Mouse (Mus musculus) adrenal gland, adult 18-20 months (tissue): Measurements from ENCODE around the gene Ikbke. TPM values are rescaled to one million over a fixed set of nuclear protein-coding genes. Genes with fewer than 3 reads are reported as not detected.
"Not testable (repeated sequence)": the region's sequence is repeated elsewhere in the genome, so short reads cannot be mapped to it uniquely, and the experiment has no call there.

ENCODE experiments used
- DNase-seq, 2 experiments: peaks; one replicate each; pipeline ENCODE4 v3.0.0; 2021 to 2022; ENCODE audit warnings: low spot score in 2 of 2
- total RNA-seq, 2 experiments: library from RNA; stranded (reverse); gene quantifications; 1 replicate in 1 of 2; 2 replicates in 1 of 2; pipeline ENCODE4 v1.2.3; 2021

Ikbke gene
- total RNA-seq, 2 experiments from 2014 or later = 11.9 to 16.1 TPM

GRCm38 (mm10) chr1:131284167-131284566, 4.8 kb upstream of the Ikbke start:
- DNase-seq = no peak

- no peak for DNase-seq
These were observed 2.3 kb upstream of the Ikbke start for GRCm38 (mm10) chr1:131281731-131282130.

- DNase-seq = no peak
These were observed 874 bp upstream of the Ikbke start for GRCm38 (mm10) chr1:131280280-131280679.

GRCm38 (mm10) chr1:131278606-131279455, 575 bp downstream of the Ikbke start:
- no peak for DNase-seq

- no peak for DNase-seq
These were observed 2.6 kb downstream of the Ikbke start for GRCm38 (mm10) chr1:131276831-131277230.

GRCm38 (mm10) chr1:131275577-131275976, 3.8 kb downstream of the Ikbke start:
- DNase-seq = no peak

GRCm38 (mm10) chr1:131274725-131275539, 4.5 kb downstream of the Ikbke start:
- no peak for DNase-seq

GRCm38 (mm10) chr1:131269797-131270578, 9.4 kb downstream of the Ikbke start:
- peak; percentile 64 to 78 for DNase-seq

GRCm38 (mm10) chr1:131268776-131269175, 10.6 kb downstream of the Ikbke start:
- no peak for DNase-seq

GRCm38 (mm10) chr1:131263905-131264304, 15.5 kb downstream of the Ikbke start:
- DNase-seq = no peak

- peak; percentile 66 to 75 for DNase-seq
These were observed 19.1 kb downstream of the Ikbke start for GRCm38 (mm10) chr1:131260309-131260656.

- DNase-seq = no peak
These were observed 19.6 kb downstream of the Ikbke start for GRCm38 (mm10) chr1:131259632-131260308.

GRCm38 (mm10) chr1:131257288-131257687, 22.1 kb downstream of the Ikbke start:
- DNase-seq = no peak

GRCm38 (mm10) chr1:131252516-131253250, 26.7 kb downstream of the Ikbke start:
- not testable (repeated sequence) for DNase-seq

- no peak for DNase-seq
These were observed 32.7 kb downstream of the Ikbke start for GRCm38 (mm10) chr1:131246433-131247395.

GRCm38 (mm10) chr1:131245926-131246325, 33.5 kb downstream of the Ikbke start:
- DNase-seq = peak; percentile 51 to 57

- DNase-seq = peak; percentile 90 to 93
These were observed 34.1 kb downstream of the Ikbke start, which contains the start of gene Rassf5 for GRCm38 (mm10) chr1:131245089-131245856. Gene Rassf5, minus strand, starts transcription at chr1:131245258.

- DNase-seq = peak; percentile 44 to 45
These were observed 34.8 kb downstream of the Ikbke start for GRCm38 (mm10) chr1:131244536-131245088.
